Mouse (Mus musculus) cerebellum, adult 9-11 months (tissue): ENCODE measurements around the gene Slc26a6.

Experiments
- DNase-seq: peaks from one replicate; pipeline ENCODE4 v3.0.0; 2022

Slc26a6 gene

GRCm38 (mm10) chr9:108848419-108848818, 4.7 kb upstream of the Slc26a6 start:
- DNase-seq = no peak

DNA sequence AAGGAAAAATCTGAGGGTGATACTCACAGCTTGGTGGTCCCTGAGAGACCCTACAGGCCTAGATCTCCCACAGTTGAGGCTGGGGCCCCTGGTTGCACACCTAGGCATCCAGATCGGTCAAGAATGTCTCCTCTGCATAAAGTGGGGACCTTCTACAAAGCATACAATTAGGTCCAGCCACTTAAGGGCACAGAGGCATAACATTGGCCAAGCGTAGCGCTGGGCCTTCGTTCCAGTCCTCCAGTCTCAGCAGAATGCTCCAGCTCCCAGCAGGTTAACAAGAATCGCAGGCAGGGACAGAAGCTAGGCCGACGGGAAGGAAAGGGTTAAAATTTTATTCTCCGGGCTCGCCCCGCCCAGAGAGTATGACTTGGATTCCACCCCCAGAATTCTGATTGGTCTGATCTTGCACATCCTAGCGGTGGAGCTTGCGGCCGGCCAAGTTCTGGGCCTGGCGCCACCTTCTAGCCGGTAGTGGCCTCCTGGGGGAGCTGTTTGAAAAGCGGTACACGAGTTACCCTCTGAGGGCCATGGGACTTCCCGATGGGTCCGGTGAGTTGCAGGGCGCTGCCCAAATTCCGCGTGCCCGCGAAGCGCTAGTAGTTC, 655 bp downstream of the Slc26a6 start:
- peak; percentile 96 for DNase-seq

GRCm38 (mm10) chr9:108854241-108854696, 1.2 kb downstream of the Slc26a6 start:
- peak; percentile 89 for DNase-seq

- no peak for DNase-seq
Observed at GRCm38 (mm10) chr9:108855335-108855734, 2.3 kb downstream of the Slc26a6 start.

GRCm38 (mm10) chr9:108858792-108859527, 5.9 kb downstream of the Slc26a6 start:
- no peak for DNase-seq

DNA sequence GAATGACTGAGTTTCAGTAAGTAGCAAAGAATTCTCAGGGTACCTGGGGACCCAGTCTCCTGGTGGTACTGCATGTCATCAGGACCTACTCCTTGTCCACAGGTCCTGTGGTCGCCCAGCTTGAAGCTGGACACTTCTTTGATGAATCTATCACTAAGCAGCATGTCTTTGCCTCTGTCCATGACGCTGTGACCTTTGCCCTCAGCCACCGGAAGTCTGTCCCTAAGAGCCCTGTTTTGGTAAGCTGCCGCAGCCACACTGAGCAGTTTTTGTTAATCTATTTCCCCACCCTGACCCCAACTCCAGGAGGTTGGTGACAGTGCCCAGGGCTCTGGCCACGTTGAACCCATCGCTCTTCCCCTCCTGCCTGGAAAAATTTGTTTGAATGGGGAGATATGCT, 59.2 kb downstream of the Slc26a6 start:
- no peak for DNase-seq

DNA sequence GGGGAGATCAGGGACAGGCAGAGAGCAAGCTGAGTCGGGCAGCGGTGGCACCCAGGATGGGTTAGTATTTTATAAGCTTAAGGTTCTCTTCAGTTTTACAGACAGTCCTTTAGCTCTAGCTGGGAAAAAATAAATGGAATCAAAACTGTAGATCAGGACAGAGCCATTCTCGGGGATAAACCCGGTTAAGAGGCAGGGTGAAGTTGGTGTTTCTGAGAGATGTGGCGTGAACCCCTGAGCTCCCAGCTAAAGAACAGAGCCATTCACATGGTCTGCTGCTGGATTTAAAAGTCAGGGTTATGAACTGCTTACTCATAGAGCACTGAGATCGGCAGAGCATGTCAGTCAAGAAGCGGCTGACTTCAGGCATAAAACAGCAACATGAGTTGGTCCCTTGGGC, 60.1 kb downstream of the Slc26a6 start:
- no peak for DNase-seq

GRCm38 (mm10) chr9:108913621-108914020, 60.5 kb downstream of the Slc26a6 start:
- DNase-seq = no peak

- DNase-seq = peak; percentile 68
Observed at GRCm38 (mm10) chr9:108914491-108914890, 61.4 kb downstream of the Slc26a6 start, which contains the start of gene Tmem89. Tmem89 (plus strand) TSS chr9:108914619.

DNA sequence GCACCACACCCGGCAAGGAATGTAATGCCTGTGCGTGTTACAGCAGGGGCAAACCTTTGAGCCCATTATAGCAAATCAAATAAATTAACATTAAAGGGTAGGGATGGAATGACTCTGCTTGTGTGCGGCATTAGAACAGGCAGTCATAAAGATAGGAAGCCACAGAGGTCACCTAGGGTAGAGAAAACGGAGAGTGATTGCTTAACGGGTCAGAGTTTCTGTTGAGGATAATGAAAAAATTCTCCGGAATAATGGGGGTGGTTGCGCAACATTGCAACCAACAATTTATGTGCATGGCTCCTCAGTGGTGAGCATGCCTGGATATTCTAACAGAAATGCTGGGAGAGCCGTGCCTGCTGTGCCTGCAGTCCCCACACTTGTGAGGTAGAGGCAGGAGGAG, 72.8 kb downstream of the Slc26a6 start:
- no peak for DNase-seq

- no peak for DNase-seq
Observed at GRCm38 (mm10) chr9:108928424-108928823, 75.3 kb downstream of the Slc26a6 start.

DNA sequence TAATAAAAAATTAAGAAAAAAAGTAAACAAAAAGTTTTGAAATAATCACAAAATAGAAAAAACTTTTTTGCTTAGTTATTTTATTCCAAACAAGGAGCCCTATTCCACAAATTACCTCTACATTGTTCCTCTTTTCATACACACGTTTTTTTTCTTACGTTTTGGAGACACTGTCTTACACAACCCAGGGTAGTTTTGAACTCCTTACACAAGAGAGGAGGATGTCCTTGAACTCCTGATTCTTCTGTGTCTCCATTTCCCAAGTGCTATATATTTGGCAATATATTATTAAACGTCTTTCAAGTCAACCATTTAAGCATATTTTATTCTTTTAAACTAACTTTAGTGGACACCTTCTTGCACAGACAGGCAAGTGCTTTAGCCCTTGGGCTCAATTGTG, 82.9 kb downstream of the Slc26a6 start:
- no peak for DNase-seq

GRCm38 (mm10) chr9:108936418-108937364, 83.6 kb downstream of the Slc26a6 start, which contains the start of gene Uqcrc1:
Uqcrc1 (plus strand) TSS chr9:108936633.
- peak; percentile 98 for DNase-seq

DNA sequence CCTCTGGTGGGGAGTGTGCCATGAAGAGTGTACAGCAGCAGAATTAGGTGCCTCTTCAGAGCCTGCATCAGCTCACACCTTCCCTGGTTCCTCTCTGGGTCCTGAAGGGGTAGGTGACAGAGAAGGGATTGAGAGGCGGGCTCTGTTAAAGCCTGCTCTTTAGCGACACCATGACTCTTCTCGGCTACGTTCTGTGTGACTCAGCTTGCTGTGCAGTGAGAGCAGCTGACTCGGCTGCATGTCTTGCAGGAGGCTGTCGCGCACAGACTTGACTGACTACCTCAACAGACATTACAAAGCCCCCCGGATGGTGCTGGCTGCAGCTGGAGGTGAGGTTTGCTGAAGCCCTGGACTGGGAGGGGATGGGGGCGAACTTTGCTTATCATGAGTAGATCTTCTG, 92.0 kb downstream of the Slc26a6 start:
- no peak for DNase-seq

GRCm38 (mm10) chr9:108945608-108946007, 92.5 kb downstream of the Slc26a6 start:
- DNase-seq = no peak

- DNase-seq = peak; percentile 57
Observed at GRCm38 (mm10) chr9:108949231-108949966, 96.3 kb downstream of the Slc26a6 start.

DNA sequence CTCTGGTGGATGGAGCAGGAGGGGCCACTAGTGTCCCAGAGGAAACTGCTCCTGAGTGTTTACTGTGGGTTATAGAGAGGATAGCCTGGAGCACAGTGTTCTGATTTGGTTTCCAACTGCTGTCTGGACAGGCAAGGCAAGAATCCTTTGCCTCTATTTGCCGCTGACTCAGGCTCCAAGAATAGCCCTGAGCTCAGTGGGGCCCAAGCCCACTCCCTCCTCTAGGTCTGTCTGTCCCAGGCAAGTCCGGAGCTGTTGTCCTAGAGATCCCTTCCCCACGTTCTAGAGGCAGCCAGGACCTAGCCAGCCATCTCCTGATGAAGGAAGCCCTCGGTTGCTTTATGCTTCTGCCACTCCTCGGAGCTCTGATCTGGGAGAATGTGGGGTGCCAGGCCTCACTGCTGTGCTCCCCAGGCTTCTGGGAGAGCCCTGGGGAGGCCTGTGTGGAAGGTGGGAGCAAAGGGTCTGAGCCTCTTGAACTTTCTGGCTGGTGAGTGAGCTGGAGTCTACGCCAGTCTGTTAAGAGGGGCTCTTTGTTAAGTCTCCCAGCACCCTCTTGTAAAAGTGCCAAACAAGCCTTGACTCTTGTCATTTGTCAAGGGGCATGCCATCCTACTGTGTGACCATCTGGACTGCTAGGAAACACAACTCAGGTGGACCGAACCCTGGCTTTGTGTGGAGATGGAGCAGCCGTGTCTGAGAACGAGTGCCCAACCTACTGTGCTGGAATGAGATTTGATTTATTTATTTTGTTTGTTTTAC, 97.1 kb downstream of the Slc26a6 start:
- DNase-seq = peak; percentile 42

DNA sequence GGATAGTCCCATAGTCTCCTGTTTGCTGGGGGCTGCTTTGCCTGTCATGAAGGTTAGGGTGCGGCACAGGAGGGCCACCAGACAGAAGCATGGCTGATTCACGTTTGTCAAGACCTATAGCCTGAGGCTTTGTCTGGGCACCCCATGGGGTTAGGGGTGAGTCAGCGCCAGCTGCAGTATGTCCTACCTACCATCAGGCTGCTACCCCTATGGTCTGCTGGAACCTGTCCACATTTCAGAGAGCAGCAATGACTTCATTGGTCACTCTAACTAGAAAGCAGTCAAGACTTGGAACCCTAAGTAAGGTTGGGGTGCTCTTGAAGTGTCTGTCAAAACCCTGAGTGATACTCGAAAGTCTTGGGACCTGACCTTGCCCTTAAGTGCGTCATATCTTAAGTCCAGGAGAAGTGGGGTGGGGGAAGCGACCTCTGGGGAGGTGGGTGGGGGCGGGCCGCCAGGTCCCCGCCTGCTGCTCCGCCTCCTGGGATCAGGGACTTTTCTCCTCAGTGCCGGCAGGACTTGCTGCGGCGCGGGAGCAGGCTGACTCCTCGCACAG, 100.1 kb downstream of the Slc26a6 start, which contains the start of gene Col7a1:
Col7a1 (plus strand) TSS at position 506 of the 556 bp plus-strand sequence.
- DNase-seq = no peak

DNA sequence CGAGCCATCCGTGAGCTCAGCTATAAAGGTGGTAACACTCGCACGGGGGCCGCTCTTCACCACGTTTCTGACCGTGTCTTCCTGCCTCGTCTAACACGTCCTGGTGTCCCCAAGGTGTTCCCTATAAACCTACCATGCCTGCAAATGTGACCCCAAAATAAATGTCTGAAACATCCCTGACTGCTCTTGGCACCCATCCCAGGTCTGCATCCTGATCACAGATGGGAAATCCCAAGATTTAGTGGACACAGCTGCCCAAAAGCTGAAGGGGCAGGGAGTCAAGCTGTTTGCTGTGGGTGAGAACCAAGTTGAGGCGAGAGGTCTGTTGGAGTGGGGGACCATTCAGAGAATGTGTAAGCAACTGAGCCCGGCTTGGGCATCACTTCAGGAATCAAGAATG, 102.2 kb downstream of the Slc26a6 start:
- no peak for DNase-seq

DNA sequence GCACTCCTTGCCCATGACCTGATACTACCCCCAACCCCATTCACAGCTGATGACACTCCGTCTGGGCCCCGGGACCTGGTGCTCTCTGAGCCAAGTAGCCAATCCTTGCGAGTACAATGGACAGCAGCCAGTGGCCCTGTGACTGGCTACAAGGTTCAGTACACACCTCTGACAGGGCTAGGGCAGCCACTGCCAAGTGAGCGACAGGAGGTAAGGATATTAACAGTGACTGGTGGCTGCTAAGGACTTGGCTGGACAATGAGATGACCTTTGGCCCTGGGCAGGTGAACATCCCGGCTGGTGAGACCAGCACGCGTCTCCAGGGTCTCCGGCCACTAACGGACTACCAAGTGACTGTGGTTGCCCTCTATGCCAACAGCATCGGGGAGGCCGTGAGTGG, 102.8 kb downstream of the Slc26a6 start:
- no peak for DNase-seq
